Mouse (Mus musculus): ENCODE results near the gene Rabep1.
"Not testable (repeated sequence)": the region's sequence is repeated elsewhere in the genome, so short reads cannot be mapped to it uniquely, and the experiment has no call there.

The Rabep1 gene

GRCm38 (mm10) chr11:70898182-70898581, 53.6 kb downstream of the Rabep1 start:
- not testable (repeated sequence) for DNase-seq

DNA sequence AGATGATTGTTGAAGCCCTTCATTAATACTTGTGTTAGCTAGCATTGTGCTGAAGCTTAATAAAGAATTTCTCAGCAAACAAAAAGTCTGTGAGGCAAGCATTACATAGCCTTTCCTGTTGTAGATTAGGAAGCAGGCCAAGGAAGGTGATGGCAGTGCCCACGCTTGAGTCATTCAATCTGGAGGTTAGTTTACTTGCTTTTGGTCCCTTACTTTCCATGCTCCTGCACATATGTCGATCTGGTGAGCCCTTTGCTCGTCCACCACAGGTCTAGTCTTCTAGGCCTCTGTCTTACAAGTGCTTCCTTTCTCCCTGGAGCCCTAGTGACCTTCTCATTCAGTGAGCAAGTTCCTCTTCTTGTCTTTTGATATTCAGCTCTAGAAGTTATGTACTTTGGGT, 62.1 kb downstream of the Rabep1 start:
- DNase-seq, result no peak

DNA sequence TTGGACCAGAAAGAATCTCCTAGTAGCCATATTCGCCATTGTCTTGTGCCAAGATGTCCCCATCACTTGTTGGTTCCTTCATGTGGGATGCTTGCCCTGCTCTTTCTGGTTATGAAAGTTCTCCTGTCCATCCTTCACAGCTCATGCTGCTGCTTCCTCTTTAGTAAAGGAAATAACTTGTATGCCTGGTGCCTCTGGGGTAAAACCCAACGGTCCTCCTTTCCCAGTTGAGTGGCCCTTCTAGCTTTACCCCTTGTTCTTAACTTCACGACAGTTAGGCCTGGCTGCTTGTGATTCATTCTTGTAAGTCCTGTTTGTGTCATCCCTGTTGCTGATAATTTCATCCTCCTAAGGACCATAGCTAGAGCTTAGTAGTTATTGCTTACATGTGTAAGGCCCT, 66.7 kb downstream of the Rabep1 start:
- DNase-seq, result no peak

DNA sequence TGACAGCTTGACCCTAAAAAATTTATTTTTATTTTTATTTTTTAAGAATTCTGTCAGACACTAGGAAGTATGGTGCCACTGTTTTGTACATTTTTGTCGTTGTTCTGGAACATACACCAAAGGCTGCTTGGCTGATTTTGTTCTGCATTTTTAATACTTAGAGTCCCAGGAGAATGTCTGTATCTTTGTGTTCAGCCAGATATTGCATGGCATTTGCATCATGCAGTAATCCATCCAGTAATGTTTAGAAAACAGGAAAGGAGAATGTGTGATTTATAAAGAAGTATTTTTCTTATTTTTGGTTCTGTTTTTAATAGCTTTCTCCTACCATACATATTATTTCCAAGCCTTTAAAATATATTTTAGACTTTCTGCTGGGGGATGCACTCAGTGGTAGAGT, 67.3 kb downstream of the Rabep1 start:
- no peak for DNase-seq

GRCm38 (mm10) chr11:70917896-70918295, 73.3 kb downstream of the Rabep1 start:
- no peak for DNase-seq

- no peak for DNase-seq
These were observed 74.9 kb downstream of the Rabep1 start for GRCm38 (mm10) chr11:70919524-70919923.

GRCm38 (mm10) chr11:70931461-70931860, 86.9 kb downstream of the Rabep1 start:
- DNase-seq, result no peak

GRCm38 (mm10) chr11:70935316-70935715, 90.7 kb downstream of the Rabep1 start:
- no peak for DNase-seq

DNA sequence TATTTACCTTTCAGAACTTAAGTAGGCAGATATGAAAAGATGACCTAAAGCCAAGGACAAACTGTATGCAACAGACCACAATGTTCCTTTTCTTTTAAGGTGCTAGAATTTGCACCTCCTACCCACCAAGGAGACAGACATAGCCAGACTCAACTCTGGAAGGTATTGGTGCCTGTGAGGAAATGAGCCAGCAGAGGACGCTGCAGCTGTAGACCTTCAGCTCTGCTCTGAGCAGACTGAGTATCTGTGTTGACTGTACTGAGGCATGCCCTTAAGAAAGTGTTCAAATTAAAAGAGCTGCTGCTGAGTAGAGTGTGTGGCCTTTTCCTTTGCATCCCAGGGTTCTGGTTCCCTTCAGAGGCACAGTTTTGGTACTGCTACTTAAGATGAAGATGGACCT, 98.0 kb downstream of the Rabep1 start:
- DNase-seq, result no peak

DNA sequence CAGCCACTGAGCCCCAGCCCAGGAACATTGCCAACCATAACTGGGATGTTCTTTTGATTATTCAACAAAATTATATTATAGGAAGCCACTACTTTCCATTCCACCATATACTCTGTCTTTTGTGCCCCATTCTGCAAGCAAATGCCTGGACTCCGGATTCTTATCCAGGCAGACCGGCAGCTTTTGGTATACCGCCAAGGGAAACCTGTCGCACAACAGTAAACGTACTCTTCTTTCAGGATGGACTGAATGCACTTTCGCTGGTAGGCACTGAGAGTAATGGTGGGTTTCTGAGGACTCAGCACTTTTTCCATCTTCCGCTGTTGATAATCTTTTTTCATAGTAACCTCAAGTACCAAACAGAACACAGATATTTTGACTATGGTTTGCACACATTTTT, 99.1 kb downstream of the Rabep1 start:
- DNase-seq, result no peak

GRCm38 (mm10) chr11:70944935-70945817, 100.6 kb downstream of the Rabep1 start:
- DNase-seq, result no peak

- no peak for DNase-seq
These were observed 110.1 kb downstream of the Rabep1 start for GRCm38 (mm10) chr11:70954711-70955110.

GRCm38 (mm10) chr11:70960786-70961554, 116.4 kb downstream of the Rabep1 start:
- DNase-seq, result no peak

- no peak for DNase-seq
These were observed 119.8 kb downstream of the Rabep1 start for GRCm38 (mm10) chr11:70964222-70964907.

GRCm38 (mm10) chr11:70969271-70969794, 124.8 kb downstream of the Rabep1 start:
- DNase-seq, result no peak

DNA sequence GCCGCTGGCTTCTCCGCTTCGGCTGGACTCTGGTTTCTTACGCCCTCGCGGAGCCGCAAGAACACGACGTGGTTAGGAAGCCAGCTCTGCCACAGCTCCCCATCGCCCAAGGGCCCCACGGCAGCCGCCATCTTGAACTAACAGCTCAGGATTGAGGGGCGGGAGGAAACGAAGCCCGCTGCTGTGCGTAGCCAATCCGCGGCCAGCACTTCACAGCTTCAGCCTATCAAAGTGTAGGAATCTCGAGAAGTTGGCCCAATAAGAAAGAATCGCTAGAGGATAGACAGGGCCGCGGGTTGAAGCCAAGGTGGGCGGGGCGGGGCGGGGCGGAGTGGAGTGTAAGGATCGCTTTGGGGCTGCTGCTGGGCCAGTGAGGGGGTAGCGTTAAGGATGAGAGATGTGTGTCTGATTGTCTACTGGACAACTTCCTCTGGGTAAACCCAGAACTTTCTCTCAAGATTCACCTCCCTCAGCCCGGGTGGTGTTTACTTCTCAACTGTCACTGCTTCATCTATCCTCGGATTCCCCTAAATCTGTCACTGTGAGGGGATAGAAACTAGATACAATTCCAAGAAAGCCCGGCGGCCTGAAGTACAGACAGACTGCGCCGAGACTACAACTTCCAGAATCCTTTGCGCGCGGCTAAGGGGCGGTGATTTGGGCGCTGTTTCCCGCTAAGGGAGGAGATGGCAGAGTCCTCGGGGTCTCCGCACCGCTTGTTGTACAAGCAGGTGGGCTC, 125.4 kb downstream of the Rabep1 start, which contains the start of the genes Nup88 and Rpain:
Nup88 (minus strand) TSS at position 153 of the 739 bp plus-strand sequence.
Rpain (plus strand) TSS at position 393 of the 739 bp plus-strand sequence.
- peak; percentile 90 for DNase-seq

DNA sequence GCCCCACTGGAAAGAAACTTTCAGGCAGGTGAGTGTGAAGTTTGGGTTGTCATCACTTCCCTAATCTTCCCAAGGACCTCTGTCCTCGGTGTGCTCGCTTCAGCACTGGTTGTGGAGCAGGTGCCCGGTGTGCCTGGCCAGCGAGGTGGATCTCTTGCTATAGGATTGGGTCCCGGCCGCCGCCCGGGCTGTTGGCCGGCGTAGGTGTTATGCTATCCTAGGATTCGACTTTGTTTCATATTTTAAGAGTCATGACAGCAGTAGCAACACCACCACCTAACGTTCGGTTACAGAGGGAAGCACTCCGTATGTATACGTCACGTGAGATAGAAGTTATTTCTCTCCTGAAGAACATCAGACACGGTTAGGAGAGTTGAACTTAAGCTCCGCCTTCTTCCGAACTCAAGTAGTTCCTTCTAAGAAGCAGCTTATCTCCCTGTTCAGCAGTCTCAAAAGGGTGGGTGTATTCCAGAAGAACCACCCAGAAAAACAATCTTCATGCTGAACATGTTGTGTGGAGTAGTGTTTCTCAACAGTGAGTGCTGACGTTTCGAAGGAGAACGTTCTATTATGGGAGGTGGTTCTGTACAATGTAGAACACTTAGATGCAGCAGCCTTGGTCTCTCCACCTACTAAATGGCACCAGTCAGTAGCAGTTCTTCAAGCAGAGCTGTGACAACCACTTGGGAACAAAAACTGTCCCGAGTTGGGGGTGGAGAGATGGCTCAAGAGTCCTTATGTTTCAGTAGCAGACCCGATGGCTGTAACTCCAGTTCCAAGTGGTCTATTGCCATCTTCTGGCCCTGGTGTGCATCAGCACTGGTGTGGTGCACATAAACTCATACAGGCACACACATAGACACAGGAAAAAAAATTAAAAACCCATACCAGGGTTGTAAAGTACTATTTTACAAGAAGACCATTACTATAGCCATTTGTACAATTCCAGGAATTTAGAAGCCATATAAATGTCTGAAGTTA, 126.3 kb downstream of the Rabep1 start:
- DNase-seq, result no peak

GRCm38 (mm10) chr11:70972586-70972985, 128.0 kb downstream of the Rabep1 start:
- no peak for DNase-seq

DNA sequence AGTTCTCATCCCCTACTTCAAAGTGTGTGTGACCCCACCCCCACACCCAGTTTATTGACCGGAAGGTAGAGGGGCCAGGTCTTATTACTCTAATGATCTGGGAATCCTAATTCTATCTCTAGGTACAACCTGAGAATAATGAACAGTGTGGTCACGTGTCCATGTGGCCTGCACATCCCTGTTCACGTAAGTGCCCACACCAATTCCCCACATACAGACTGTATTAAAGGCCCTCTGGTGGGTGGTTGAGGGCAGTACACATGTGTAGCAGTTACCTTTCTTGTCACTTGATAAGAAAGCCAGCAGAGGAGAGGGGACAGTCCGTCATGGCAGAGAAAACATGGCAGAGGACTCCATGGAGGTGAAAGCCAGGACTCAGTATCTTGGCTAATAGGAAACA, 129.4 kb downstream of the Rabep1 start:
- no peak for DNase-seq

- DNase-seq, result no peak
These were observed 130.6 kb downstream of the Rabep1 start for GRCm38 (mm10) chr11:70975193-70975592.

- DNase-seq, result no peak
These were observed 132.7 kb downstream of the Rabep1 start for GRCm38 (mm10) chr11:70977293-70977692.

All from cerebellum, adult 8-10 months (tissue).